Mouse (Mus musculus): ENCODE measurements around the gene Mb. TPM values are rescaled to one million over a fixed set of nuclear protein-coding genes. Genes with fewer than 3 reads are reported as not detected.

Gene Mb
- polyA plus RNA-seq, 1 experiment from 2014 or later: 0.49 TPM

GRCm38 (mm10) chr15:76998878-76999588 lies 51.4 kb downstream of the Mb start:
- no peaks in the 10 kb centered on the region for H3K4me1 ChIP-seq
- H3K36me3 ChIP-seq: no peaks in the 10 kb centered on the region
- H3K27ac ChIP-seq: no peak overlapping the region
- H3K9me3 ChIP-seq (replicated peaks): no peaks in the 10 kb centered on the region
- peaks cover 5% of the 10 kb centered on the region; the same call in 1 of the 2 replicates for H3K27me3 ChIP-seq
- ATAC-seq (replicated peaks; ENCODE audit: low FRiP score): no peak
- WGBS: 51% methylated on average over 21 of the region's 21 CpGs
- peak overlapping the region; percentile 33 for H3K4me2 ChIP-seq
- no peak overlapping the region for H3K4me3 ChIP-seq (replicated peaks)
- no peak overlapping the region for H3K9ac ChIP-seq

GRCm38 (mm10) chr15:76998048-76998447 lies 52.4 kb downstream of the Mb start:
- Histone ChIP-seq H3K4me2 (no peak overlapping the region), H3K4me3 (replicated peaks) (no peak overlapping the region), H3K4me1 (no peaks in the 10 kb centered on the region), H3K27me3 (peaks cover 5% of the 10 kb centered on the region; the same call in 1 of the 2 replicates), H3K9me3 (replicated peaks) (no peaks in the 10 kb centered on the region), H3K9ac (no peak overlapping the region), H3K36me3 (no peaks in the 10 kb centered on the region), H3K27ac (no peak overlapping the region)
- ATAC-seq (replicated peaks; ENCODE audit: low FRiP score): no peak
- 76% methylated on average over 2 of the region's 2 CpGs for WGBS

GRCm38 (mm10) chr15:76994413-76994812 lies 56.1 kb downstream of the Mb start:
- no peak overlapping the region for H3K4me3 ChIP-seq (replicated peaks)
- H3K9ac ChIP-seq: no peak overlapping the region
- ATAC-seq (replicated peaks; ENCODE audit: low FRiP score): no peak
- no peak overlapping the region for H3K4me2 ChIP-seq
- no peaks in the 10 kb centered on the region for H3K36me3 ChIP-seq
- H3K27ac ChIP-seq: no peak overlapping the region
- 78% methylated on average over 3 of the region's 3 CpGs for WGBS
- peaks cover 5% of the 10 kb centered on the region; the same call in 1 of the 2 replicates for H3K27me3 ChIP-seq
- H3K4me1 ChIP-seq: no peaks in the 10 kb centered on the region
- H3K9me3 ChIP-seq (replicated peaks): no peaks in the 10 kb centered on the region

- ATAC-seq (replicated peaks; ENCODE audit: low FRiP score): peak; percentile 86
- Histone ChIP-seq H3K4me2 (peak overlapping the region; percentile 85), H3K27ac (no peak overlapping the region), H3K4me3 (replicated peaks) (peak overlapping the region; percentile 54), H3K9ac (peak overlapping the region; percentile 32), H3K36me3 (no peaks in the 10 kb centered on the region), H3K27me3 (0 out of 2 replicates have a peak, but pooled peaks cover 7% of the 10 kb centered on the region), H3K9me3 (replicated peaks) (no peaks in the 10 kb centered on the region), H3K4me1 (peaks cover 11% of the 10 kb centered on the region)
- WGBS: 7% methylated on average over 21 of the region's 21 CpGs
These were observed 62.9 kb downstream of the Mb start for GRCm38 (mm10) chr15:76987542-76988094.

GRCm38 (mm10) chr15:76987137-76987536 lies 63.3 kb downstream of the Mb start:
- no peaks in the 10 kb centered on the region for H3K9me3 ChIP-seq (replicated peaks)
- 15% methylated on average over 11 of the region's 11 CpGs for WGBS
- H3K36me3 ChIP-seq: no peaks in the 10 kb centered on the region
- 0 out of 2 replicates have a peak, but pooled peaks cover 7% of the 10 kb centered on the region for H3K27me3 ChIP-seq
- peaks cover 11% of the 10 kb centered on the region for H3K4me1 ChIP-seq
- ATAC-seq (replicated peaks; ENCODE audit: low FRiP score): no peak
- peak overlapping the region; percentile 54 for H3K4me3 ChIP-seq (replicated peaks)
- peak overlapping the region; percentile 32 for H3K9ac ChIP-seq
- peak overlapping the region; percentile 85 for H3K4me2 ChIP-seq
- no peak overlapping the region for H3K27ac ChIP-seq

GRCm38 (mm10) chr15:76982745-76983144 lies 67.7 kb downstream of the Mb start:
- Histone ChIP-seq H3K9ac (no peak overlapping the region), H3K36me3 (no peaks in the 10 kb centered on the region), H3K27me3 (0 out of 2 replicates have a peak, but pooled peaks cover 4% of the 10 kb centered on the region), H3K4me2 (no peak overlapping the region), H3K4me1 (peaks cover 7% of the 10 kb centered on the region), H3K4me3 (replicated peaks) (no peak overlapping the region), H3K9me3 (replicated peaks) (no peaks in the 10 kb centered on the region), H3K27ac (no peak overlapping the region)
- no peak for ATAC-seq (replicated peaks; ENCODE audit: low FRiP score)
- 51% methylated on average over 3 of the region's 3 CpGs for WGBS

- Histone ChIP-seq H3K9me3 (replicated peaks) (no peaks in the 10 kb centered on the region), H3K27me3 (no peaks in the 10 kb centered on the region), H3K27ac (no peak overlapping the region), H3K4me3 (replicated peaks) (no peak overlapping the region), H3K4me1 (peaks cover 7% of the 10 kb centered on the region; the same call in 1 of the 2 replicates), H3K36me3 (no peaks in the 10 kb centered on the region), H3K4me2 (no peak overlapping the region), H3K9ac (no peak overlapping the region)
- 89% methylated on average over 4 of the region's 4 CpGs for WGBS
- no peak for ATAC-seq (replicated peaks; ENCODE audit: low FRiP score)
These were observed 70.7 kb downstream of the Mb start for GRCm38 (mm10) chr15:76979799-76980198.

GRCm38 (mm10) chr15:76976619-76977018 lies 73.9 kb downstream of the Mb start:
- H3K36me3 ChIP-seq: no peaks in the 10 kb centered on the region
- H3K9ac ChIP-seq: no peak overlapping the region
- H3K27ac ChIP-seq: 0 out of 2 replicates have a peak overlapping the region, but pooled peaks have one; percentile 32
- no peak for ATAC-seq (replicated peaks; ENCODE audit: low FRiP score)
- H3K27me3 ChIP-seq: no peaks in the 10 kb centered on the region
- H3K4me1 ChIP-seq: peaks cover 19% of the 10 kb centered on the region
- no peak overlapping the region for H3K4me3 ChIP-seq (replicated peaks)
- WGBS: 60% methylated on average over 5 of the region's 5 CpGs
- H3K9me3 ChIP-seq (replicated peaks): no peaks in the 10 kb centered on the region
- H3K4me2 ChIP-seq: peak overlapping the region; percentile 7; the same call in 1 of the 2 replicates

- H3K4me1 ChIP-seq: peaks cover 19% of the 10 kb centered on the region
- H3K36me3 ChIP-seq: no peaks in the 10 kb centered on the region
- H3K27ac ChIP-seq: peak overlapping the region; percentile 88
- 4% methylated on average over 28 of the region's 31 CpGs for WGBS
- H3K9me3 ChIP-seq (replicated peaks): no peaks in the 10 kb centered on the region
- H3K9ac ChIP-seq: peak overlapping the region; percentile 75
- H3K4me2 ChIP-seq: peak overlapping the region; percentile 83
- ATAC-seq (replicated peaks; ENCODE audit: low FRiP score): peak; percentile 88
- no peaks in the 10 kb centered on the region for H3K27me3 ChIP-seq
- H3K4me3 ChIP-seq (replicated peaks): peak overlapping the region; percentile 61
These were observed 76.4 kb downstream of the Mb start for GRCm38 (mm10) chr15:76973855-76974651.

- no peak overlapping the region for H3K9ac ChIP-seq
- no peak for ATAC-seq (replicated peaks; ENCODE audit: low FRiP score)
- peak overlapping the region; percentile 61 for H3K4me3 ChIP-seq (replicated peaks)
- H3K9me3 ChIP-seq (replicated peaks): no peaks in the 10 kb centered on the region
- peak overlapping the region; percentile 83 for H3K4me2 ChIP-seq
- H3K27me3 ChIP-seq: no peaks in the 10 kb centered on the region
- no peaks in the 10 kb centered on the region for H3K36me3 ChIP-seq
- H3K4me1 ChIP-seq: peaks cover 19% of the 10 kb centered on the region
- H3K27ac ChIP-seq: no peak overlapping the region
- WGBS: 27% methylated on average over 8 of the region's 8 CpGs
These were observed 77.1 kb downstream of the Mb start for GRCm38 (mm10) chr15:76973272-76973854.

GRCm38 (mm10) chr15:76972661-76973060 lies 77.8 kb downstream of the Mb start:
- ATAC-seq (replicated peaks; ENCODE audit: low FRiP score): no peak
- Histone ChIP-seq H3K4me2 (no peak overlapping the region), H3K4me1 (peaks cover 19% of the 10 kb centered on the region), H3K9ac (no peak overlapping the region), H3K36me3 (no peaks in the 10 kb centered on the region), H3K27me3 (no peaks in the 10 kb centered on the region), H3K27ac (no peak overlapping the region), H3K9me3 (replicated peaks) (no peaks in the 10 kb centered on the region), H3K4me3 (replicated peaks) (no peak overlapping the region)
- WGBS: 90% methylated on average over 4 of the region's 4 CpGs

Data from kidney, embryonic 15.5 days (tissue).